Mouse (Mus musculus) gastrocnemius, postnatal 10 days (tissue): Measurements from ENCODE around the gene Bsph2. TPM values are rescaled to one million over a fixed set of nuclear protein-coding genes. Genes with fewer than 3 reads are reported as not detected.

Source experiments
- DNase-seq: peaks from one replicate; pipeline ENCODE4 v3.0.0; 2021; ENCODE audit warnings: mixed read lengths
- long read RNA-seq, 2 experiments: library from polyadenylated mRNA; stranded (forward); transcript quantifications; one replicate each; pipeline ENCODE4 v2.0.0; 2021
- total RNA-seq, 2 experiments: library from RNA; stranded (reverse); gene quantifications; 2 replicates each; pipeline ENCODE4 v1.2.3; 2021

Bsph2 gene
- not detected for total RNA-seq
- long read RNA-seq, experiment 1, result 0 reads
- long read RNA-seq, experiment 2, result 0 reads

GRCm38 (mm10) chr7:13570967-13571366, at the start of gene Bsph2:
Gene Bsph2, minus strand, starts transcription at chr7:13571067.
- DNase-seq, result no peak

DNA sequence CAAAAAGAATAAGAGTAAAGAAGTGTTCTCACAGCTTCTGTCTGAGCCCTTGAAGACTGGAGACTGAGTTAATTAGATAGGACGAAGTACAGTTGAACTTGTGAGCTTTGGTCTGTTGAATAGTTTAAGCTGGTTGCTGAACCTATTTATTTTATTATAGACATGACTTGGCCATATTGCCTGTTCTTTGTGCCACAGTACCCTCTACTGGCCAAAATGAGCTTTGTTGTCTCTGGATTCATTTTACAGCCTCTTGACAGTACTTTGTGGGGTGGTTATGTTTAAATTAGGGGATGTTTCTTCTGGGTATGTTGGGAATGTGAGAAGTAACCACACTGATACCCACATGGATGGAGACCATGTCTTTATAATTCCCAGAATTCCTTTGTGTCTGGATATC, 59.3 kb downstream of the Bsph2 start:
- no peak for DNase-seq

Other genes with a start within 250 kb of the Bsph2 start
- gene Pla2g4c, start 246.4 kb downstream of the Bsph2 start, total RNA-seq, result under 1 TPM in 1 of 2 experiments, not detected in 1; 0.43 TPM
- not detected for gene Cabp5, start 172.9 kb downstream of the Bsph2 start, total RNA-seq
- gene Bsph1, start 120.2 kb downstream of the Bsph2 start, total RNA-seq, result not detected
- not detected for gene Sult2a5, start 52.9 kb upstream of the Bsph2 start, total RNA-seq
- gene Sult2a2, start 162.4 kb upstream of the Bsph2 start, total RNA-seq, result not detected